Mouse (Mus musculus): ENCODE results near the gene Setd1a. TPM values are rescaled to one million over a fixed set of nuclear protein-coding genes. Genes with fewer than 3 reads are reported as not detected.

The Setd1a gene
- total and polyA plus RNA-seq, 3 experiments: 9.2 to 55.9 TPM; not detected in 1

GRCm38 (mm10) chr7:127820836-127821509, 44.5 kb downstream of the Setd1a start:
- H3K9ac ChIP-seq (ENCODE audit: control insufficient read depth, low read depth, low read length, poor library complexity, severe bottlenecking): no peak overlapping the region
- H3K4me1 ChIP-seq (ENCODE audit: control insufficient read depth in 1 of 2, insufficient read depth in 2 of 2, low read length in 2 of 2): no peaks in the 10 kb centered on the region
- H3K9me3 ChIP-seq (replicated peaks; ENCODE audit: insufficient read depth, low read length): no peaks in the 10 kb centered on the region
- DNase-seq (ENCODE audit: low read depth, low spot score): no peak
- no peak overlapping the region for H3K4me3 ChIP-seq (ENCODE audit: control insufficient read depth in 1 of 2, insufficient read depth in 1 of 2, low read depth in 2 of 2, low read length in 2 of 2)
- no peaks in the 10 kb centered on the region for H3K27me3 ChIP-seq (ENCODE audit: control insufficient read depth in 1 of 2, insufficient read depth in 2 of 2, low read length in 2 of 2)
- TF ChIP-seq SIN3A (IDR thresholded peaks at IDR 0.05; ENCODE audit: low read length) (no peak), HCFC1 (IDR thresholded peaks at IDR 0.05; ENCODE audit: low read depth, low read length) (no peak), TCF12 (IDR thresholded peaks at IDR 0.05; ENCODE audit: low read depth, low read length) (no peak), RAD21 (IDR thresholded peaks at IDR 0.05; ENCODE audit: low read depth, low read length) (no peak), CHD2 (IDR thresholded peaks at IDR 0.05; ENCODE audit: low read length) (no peak), MYC (IDR thresholded peaks at IDR 0.05; ENCODE audit: low read depth, low read length) (no peak), TBP (IDR thresholded peaks at IDR 0.05; ENCODE audit: low read depth, low read length) (no peak)
- no peaks in the 10 kb centered on the region for H3K79me2 ChIP-seq (ENCODE audit: control insufficient read depth, insufficient read depth, low read length, poor library complexity)
- no peak overlapping the region for H3K27ac ChIP-seq (ENCODE audit: control insufficient read depth, low read depth, low read length)
- H3K36me3 ChIP-seq (ENCODE audit: control insufficient read depth in 1 of 2, insufficient read depth in 2 of 2, low read length in 2 of 2): no peaks in the 10 kb centered on the region

GRCm38 (mm10) chr7:127822494-127822893, 46.0 kb downstream of the Setd1a start:
- no peaks in the 10 kb centered on the region for H3K9me3 ChIP-seq (replicated peaks; ENCODE audit: insufficient read depth, low read length)
- H3K27me3 ChIP-seq (ENCODE audit: control insufficient read depth in 1 of 2, insufficient read depth in 2 of 2, low read length in 2 of 2): no peaks in the 10 kb centered on the region
- H3K79me2 ChIP-seq (ENCODE audit: control insufficient read depth, insufficient read depth, low read length, poor library complexity): no peaks in the 10 kb centered on the region
- H3K36me3 ChIP-seq (ENCODE audit: control insufficient read depth in 1 of 2, insufficient read depth in 2 of 2, low read length in 2 of 2): no peaks in the 10 kb centered on the region
- no peaks in the 10 kb centered on the region for H3K4me1 ChIP-seq (ENCODE audit: control insufficient read depth in 1 of 2, insufficient read depth in 2 of 2, low read length in 2 of 2)
- no peak overlapping the region for H3K9ac ChIP-seq (ENCODE audit: control insufficient read depth, low read depth, low read length, poor library complexity, severe bottlenecking)
- DNase-seq (ENCODE audit: low read depth, low spot score): no peak
- H3K27ac ChIP-seq (ENCODE audit: control insufficient read depth, low read depth, low read length): no peak overlapping the region
- no peak overlapping the region for H3K4me3 ChIP-seq (ENCODE audit: control insufficient read depth in 1 of 2, insufficient read depth in 1 of 2, low read depth in 2 of 2, low read length in 2 of 2)
- no peak for TF ChIP-seq HCFC1 (IDR thresholded peaks at IDR 0.05; ENCODE audit: low read depth, low read length)
- no peak for TF ChIP-seq ZC3H11A (IDR thresholded peaks at IDR 0.05; ENCODE audit: low read depth, low read length)
- TF ChIP-seq JUND (IDR thresholded peaks at IDR 0.05; ENCODE audit: low read depth, low read length): no peak
- TF ChIP-seq TAL1 (IDR thresholded peaks at IDR 0.05; ENCODE audit: low read length): no peak
- TF ChIP-seq MAZ (IDR thresholded peaks at IDR 0.05; ENCODE audit: low read depth, low read length): no peak
- TF ChIP-seq MAX (IDR thresholded peaks at IDR 0.05; ENCODE audit: low read length): no peak
- TF ChIP-seq BHLHE40 (IDR thresholded peaks at IDR 0.05; ENCODE audit: borderline replicate concordance, low read depth, low read length): no peak
- TF ChIP-seq RCOR1 (IDR thresholded peaks at IDR 0.05; ENCODE audit: low read depth, low read length): no peak
- no peak for TF ChIP-seq USF2 (IDR thresholded peaks at IDR 0.05; ENCODE audit: borderline replicate concordance in 1 of 2, insufficient read depth in 1 of 2, low read depth in 1 of 2, low read length in 2 of 2)
- TF ChIP-seq TCF12 (IDR thresholded peaks at IDR 0.05; ENCODE audit: low read depth, low read length): no peak
- no peak for TF ChIP-seq POLR2A (IDR thresholded peaks at IDR 0.05; ENCODE audit: control insufficient read depth in 1 of 2, insufficient read depth in 1 of 2, low read depth in 1 of 2, low read length in 2 of 2, poor library complexity in 1 of 2)
- no peak for TF ChIP-seq TBP (IDR thresholded peaks at IDR 0.05; ENCODE audit: low read depth, low read length)
- no peak for TF ChIP-seq UBTF (IDR thresholded peaks at IDR 0.05; ENCODE audit: borderline replicate concordance, insufficient read depth, low read depth, low read length)
- TF ChIP-seq MYB (IDR thresholded peaks at IDR 0.05; ENCODE audit: low read depth, low read length): no peak
- TF ChIP-seq CHD2 (IDR thresholded peaks at IDR 0.05; ENCODE audit: low read length): no peak
- no peak for TF ChIP-seq RAD21 (IDR thresholded peaks at IDR 0.05; ENCODE audit: low read depth, low read length)
- no peak for TF ChIP-seq USF1 (IDR thresholded peaks at IDR 0.05; ENCODE audit: low read depth, low read length)
- TF ChIP-seq MYC (IDR thresholded peaks at IDR 0.05; ENCODE audit: low read depth, low read length): no peak
- TF ChIP-seq ZNF384 (IDR thresholded peaks at IDR 0.05; ENCODE audit: low read depth, low read length): no peak
